In genomic region chr15:98993865-98994264, GRCm38 (mm10) we compare ENCODE assay signal across 8 mouse cellular contexts. TPM values are rescaled to one million over a fixed set of nuclear protein-coding genes. Genes with fewer than 3 reads are reported as not detected.
DNase-seq lines count a peak whose midpoint lies in the region; ATAC-seq lines count a peak whose summit lies in the region.

No protein-coding gene starts in this region.

- ATAC-seq in megakaryocyte-erythroid progenitor cell, adult 5-6 weeks (replicated peaks; ENCODE audit: low FRiP score, low TSS enrichment, poor library complexity, severe bottlenecking): peak; percentile 56; the same call in 1 of the 2 replicates

- DNase-seq in T-cell, adult 2 months (ENCODE audit: low spot score): peak; percentile 88
- peak; percentile 89 to 93 for DNase-seq in cerebellum, postnatal 25 days
- peak; percentile 88 for DNase-seq in gastrocnemius, adult 18-20 months (ENCODE audit: low spot score)
- peak; percentile 90 for DNase-seq in hindlimb bud, embryonic 11.5 days (ENCODE audit: extremely low spot score, low read depth, low spot score)
- peak; percentile 89 for DNase-seq in left cerebral cortex, postnatal 14 days (ENCODE audit: low spot score in 2 of 2)
- DNase-seq in right cerebral cortex, postnatal 36 days (ENCODE audit: low spot score in 2 of 2): peak; percentile 68 to 70
- peak; percentile 70 to 90 for DNase-seq in urinary bladder, postnatal 4 days (ENCODE audit: low spot score in 2 of 2)

- intact Hi-C loops in left cerebral cortex, postnatal 14 days (cut with DNase I): loop anchor here (1.0 to 2.0 kb wide), 3 partner anchors 41 to 102 kb away; partner anchors contain the start of genes Gm49450, Tuba1a and Tuba1b

RNA-seq across cellular contexts. Expression of gene Tuba1c, which starts 35.8 kb away (rescaled TPM):
- total RNA-seq in gastrocnemius, adult 18-20 months (2021): 1 to 10 TPM; 5.4 to 9.9 TPM
- 100 to 1,000 TPM; 129 to 142 TPM for total RNA-seq in left cerebral cortex, postnatal 14 days (2021)
- total RNA-seq in megakaryocyte-erythroid progenitor cell, adult 5-6 weeks (2014; fragmentation: Nextera tagmentation): 85.6 and 109 TPM in 2 replicates
- total RNA-seq in megakaryocyte-erythroid progenitor cell, adult 5-6 weeks (2017): 34.5 and 41.4 TPM in 2 replicates

RNA-seq across cellular contexts. Expression of gene Tuba1a, which starts 40.4 kb away (rescaled TPM):
- total RNA-seq in gastrocnemius, adult 18-20 months (2021): 10 to 100 TPM; 17.9 to 38.6 TPM
- total RNA-seq in left cerebral cortex, postnatal 14 days (2021): 1,000 to 10,000 TPM; 2,132 to 2,150 TPM
- total RNA-seq in megakaryocyte-erythroid progenitor cell, adult 5-6 weeks (2014; fragmentation: Nextera tagmentation): 4.5 and 10.2 TPM in 2 replicates
- total RNA-seq in megakaryocyte-erythroid progenitor cell, adult 5-6 weeks (2017): 9.7 and 16.0 TPM in 2 replicates

RNA-seq across cellular contexts. Expression of gene Gm49450, which starts 40.5 kb away (rescaled TPM):
- not detected for total RNA-seq in gastrocnemius, adult 18-20 months (2021)
- total RNA-seq in left cerebral cortex, postnatal 14 days (2021): not detected
- total RNA-seq in megakaryocyte-erythroid progenitor cell, adult 5-6 weeks (2014; fragmentation: Nextera tagmentation): not detected in 2 replicates
- not detected in 2 replicates for total RNA-seq in megakaryocyte-erythroid progenitor cell, adult 5-6 weeks (2017)

RNA-seq across cellular contexts. Expression of gene Tuba1b, which starts 59.5 kb away (rescaled TPM):
- total RNA-seq in gastrocnemius, adult 18-20 months (2021): 10 to 100 TPM; 15.6 to 29.6 TPM
- 100 to 1,000 TPM; 689 to 750 TPM for total RNA-seq in left cerebral cortex, postnatal 14 days (2021)
- 2,322 and 3,225 TPM in 2 replicates for total RNA-seq in megakaryocyte-erythroid progenitor cell, adult 5-6 weeks (2014; fragmentation: Nextera tagmentation)
- 801 and 969 TPM in 2 replicates for total RNA-seq in megakaryocyte-erythroid progenitor cell, adult 5-6 weeks (2017)

Comparison
In these comparisons a context has a peak if more than half of its experiments do, and no peak if none do; other contexts are left out.
1. Peak in every context shown above with its lines: DNase-seq and ATAC-seq.
2. RNA of gene Tuba1a, which starts 40.4 kb away (total RNA-seq): 2,132 to 2,150 TPM in left cerebral cortex, postnatal 14 days; 17.9 to 38.6 TPM in gastrocnemius, adult 18-20 months and 4.5 to 16.0 TPM in megakaryocyte-erythroid progenitor cell, adult 5-6 weeks; every median in the first group is over 10 times any median in the second.